Mouse (Mus musculus) v-Abl transformed pro-B cells (cell line): ENCODE measurements around the gene Fam189a2.

Experiments used
- in situ Hi-C, 2 experiments: fragments of 400-800 bp; cut with MboI; formaldehyde crosslinking; loops; one replicate each; pipeline ENCODE4 v1.15.1; 2025; ENCODE audit not compliant: unreplicated experiment in 2 of 2

Fam189a2 gene

DNA sequence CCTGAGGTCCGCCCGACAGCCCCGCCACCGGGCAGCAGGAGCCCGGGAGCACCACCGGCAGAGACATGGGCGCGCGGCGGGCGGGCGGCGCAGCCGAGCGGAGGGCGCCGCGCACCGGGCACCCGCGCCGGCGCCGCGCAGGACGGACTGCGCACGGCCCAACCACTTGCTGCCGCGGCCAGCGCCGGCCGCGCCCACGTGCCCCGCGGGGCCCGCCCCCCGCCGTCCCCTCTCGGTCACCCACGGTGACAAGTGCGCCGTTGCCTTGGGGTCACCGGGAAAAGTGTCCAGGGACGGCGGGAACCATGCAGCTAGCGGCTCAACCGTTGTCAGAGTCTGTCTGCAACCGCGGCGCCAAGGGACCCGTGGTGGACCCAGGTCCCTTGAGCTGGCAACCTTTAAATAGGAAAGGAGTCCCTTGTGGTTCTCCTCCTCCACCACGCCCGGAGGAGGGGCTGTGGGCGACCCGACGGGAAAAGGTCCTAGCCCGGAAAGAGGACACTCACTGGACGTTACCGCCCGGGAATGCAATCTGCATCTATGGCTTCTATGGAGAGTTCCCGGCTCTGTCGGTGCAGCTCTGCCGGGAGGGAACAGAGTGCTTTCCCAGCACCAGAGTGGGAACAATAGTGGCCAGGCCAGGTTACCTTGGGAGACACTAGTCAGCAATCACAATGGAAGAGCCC, at the start of gene Fam189a2:
TSS of gene Fam189a2 (minus strand) at position 149 of the 686 bp plus-strand sequence.
- in situ Hi-C loops: no loop called here

DNA sequence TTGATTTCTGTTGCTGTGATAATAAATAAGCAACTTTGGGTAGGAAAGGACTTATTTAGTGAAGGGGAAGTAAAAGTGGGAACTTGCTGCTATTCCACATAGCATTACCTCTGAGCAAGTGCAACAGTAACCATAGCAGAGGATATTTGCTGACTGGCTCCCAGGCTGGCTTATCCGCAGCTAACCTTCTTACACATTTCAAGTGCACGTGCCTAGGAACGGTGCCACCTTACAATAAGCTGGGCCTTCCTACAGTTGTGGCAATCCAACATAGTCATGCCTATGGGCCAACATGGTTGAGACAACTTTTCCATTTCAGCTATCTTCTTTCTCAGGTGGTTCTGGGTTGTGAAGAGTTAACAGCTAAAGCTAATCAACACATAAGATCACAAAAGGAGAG, 46.8 kb upstream of the Fam189a2 start:
- in situ Hi-C loops: no loop called here

GRCm38 (mm10) chr19:24076536-24076935, 45.7 kb upstream of the Fam189a2 start:
- in situ Hi-C loops: no loop called here

GRCm38 (mm10) chr19:24075927-24076326, 45.1 kb upstream of the Fam189a2 start:
- in situ Hi-C loops: no loop called here

DNA sequence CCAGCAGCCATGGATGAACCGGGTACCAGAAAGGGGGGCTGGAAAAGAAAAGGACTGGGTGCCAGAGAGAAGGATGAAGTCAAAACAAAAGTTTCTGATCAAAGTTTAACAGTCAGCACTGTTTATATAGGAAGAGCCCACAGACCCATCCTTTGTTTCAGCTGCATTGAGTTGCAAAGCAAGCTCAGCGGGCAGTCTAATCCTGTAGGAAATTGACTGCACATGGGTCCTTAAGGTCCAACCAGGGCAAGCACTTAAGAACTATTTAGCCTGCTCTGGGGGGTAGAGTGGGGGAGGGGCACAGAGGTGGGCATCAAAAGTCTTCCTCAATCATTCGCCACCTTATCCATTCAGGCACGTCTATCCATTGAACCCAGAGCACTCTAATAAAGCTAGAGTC, 42.3 kb upstream of the Fam189a2 start:
- in situ Hi-C loops: no loop called here

GRCm38 (mm10) chr19:24064348-24064895, 33.6 kb upstream of the Fam189a2 start:
- in situ Hi-C loops: no loop called here

DNA sequence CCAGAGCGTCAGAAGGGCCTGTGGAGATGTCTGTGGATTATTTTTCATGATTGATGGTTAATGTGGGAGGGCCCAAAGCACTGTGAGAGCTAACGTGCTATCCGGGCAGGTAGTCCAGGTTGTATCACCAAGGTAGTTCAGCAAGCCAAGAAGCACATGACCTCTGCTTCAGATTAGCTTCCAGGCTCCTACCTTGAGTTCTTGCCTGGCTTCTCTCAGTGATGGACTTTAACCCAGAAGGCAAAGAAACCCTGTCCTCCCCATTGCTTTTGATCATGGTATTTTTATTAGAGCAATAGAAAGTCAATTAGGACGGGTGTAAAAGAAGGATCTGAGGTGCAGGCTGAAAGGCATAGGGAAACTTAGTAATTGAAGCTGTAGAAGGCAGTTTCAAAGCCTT, 32.8 kb upstream of the Fam189a2 start:
- in situ Hi-C loops: no loop called here

DNA sequence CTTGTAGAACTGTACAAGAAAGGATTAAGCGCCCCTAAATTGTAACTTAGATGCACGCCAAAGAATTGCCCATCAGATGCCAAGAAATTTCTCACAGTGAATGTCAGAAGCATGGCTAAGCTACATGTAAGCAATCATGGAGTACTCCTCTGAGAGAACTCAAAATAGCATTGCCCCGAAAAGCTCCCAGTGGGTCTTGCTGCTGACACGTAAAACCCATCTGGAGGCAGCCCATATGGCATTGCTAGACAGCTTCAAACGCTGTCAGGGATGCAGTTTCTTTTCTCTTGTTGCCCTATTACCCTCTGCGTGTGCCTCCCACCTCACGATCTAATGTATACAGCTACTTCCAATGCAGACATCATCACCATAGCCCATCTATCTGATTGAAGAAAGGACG, 28.0 kb upstream of the Fam189a2 start:
- in situ Hi-C loops: no loop called here

DNA sequence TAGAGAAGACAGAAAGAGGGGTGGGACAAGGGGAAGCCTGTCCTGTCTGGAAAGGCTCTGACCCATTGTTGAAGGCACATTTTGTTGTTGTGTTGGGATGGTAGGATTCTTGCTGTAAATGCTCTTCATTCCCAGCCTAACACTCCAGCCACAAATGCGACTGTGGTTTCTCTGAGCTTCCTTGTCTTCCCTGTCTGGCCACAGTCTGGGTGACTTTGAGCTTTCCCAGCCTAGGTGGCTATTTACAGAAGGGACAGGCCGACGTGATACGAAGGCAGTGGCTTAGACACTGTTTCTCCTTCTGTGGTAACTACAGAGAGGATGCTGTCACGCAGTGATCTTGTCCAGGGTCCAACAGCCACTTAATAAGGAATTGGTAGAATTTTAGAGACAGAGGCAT, 27.2 kb upstream of the Fam189a2 start:
- in situ Hi-C loops: no loop called here

DNA sequence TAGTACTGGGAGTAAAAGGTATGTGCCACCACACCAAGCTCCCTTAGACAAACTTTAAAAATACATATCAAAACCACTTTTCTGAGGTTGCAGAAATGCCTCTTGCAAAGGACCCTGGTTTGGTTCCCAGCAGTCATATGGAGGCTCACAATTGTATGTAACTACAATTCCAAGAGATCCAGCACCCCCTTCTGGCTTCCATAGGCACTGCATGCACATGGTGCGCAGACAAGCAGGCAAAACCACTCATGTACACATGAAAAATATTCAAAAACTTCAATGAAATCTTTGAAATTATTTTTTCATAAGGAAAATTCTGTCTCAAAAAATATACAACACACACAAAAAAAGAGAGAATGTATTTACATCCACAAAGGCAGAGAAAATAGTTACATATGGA, 26.1 kb upstream of the Fam189a2 start:
- in situ Hi-C loops: no loop called here

DNA sequence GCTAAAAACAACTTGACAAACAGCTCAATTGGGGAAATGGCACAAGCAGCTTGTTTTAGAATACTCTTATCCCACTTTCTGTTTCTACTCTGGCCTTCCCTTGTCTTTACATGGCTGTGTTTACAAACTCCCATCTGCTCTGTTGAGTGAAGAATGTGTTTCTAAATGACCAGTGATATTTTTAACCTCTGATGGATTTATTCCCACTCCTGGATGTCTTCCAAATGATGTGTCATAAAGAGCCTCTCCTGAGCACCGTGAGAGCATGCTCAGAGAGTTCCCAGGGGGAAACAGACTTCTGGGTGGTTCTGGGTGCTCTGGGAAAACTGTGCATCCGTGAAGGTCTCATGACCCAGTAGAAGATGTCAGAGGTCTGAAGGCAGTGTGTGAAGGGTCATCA, 24.1 kb upstream of the Fam189a2 start:
- in situ Hi-C loops: no loop called here

DNA sequence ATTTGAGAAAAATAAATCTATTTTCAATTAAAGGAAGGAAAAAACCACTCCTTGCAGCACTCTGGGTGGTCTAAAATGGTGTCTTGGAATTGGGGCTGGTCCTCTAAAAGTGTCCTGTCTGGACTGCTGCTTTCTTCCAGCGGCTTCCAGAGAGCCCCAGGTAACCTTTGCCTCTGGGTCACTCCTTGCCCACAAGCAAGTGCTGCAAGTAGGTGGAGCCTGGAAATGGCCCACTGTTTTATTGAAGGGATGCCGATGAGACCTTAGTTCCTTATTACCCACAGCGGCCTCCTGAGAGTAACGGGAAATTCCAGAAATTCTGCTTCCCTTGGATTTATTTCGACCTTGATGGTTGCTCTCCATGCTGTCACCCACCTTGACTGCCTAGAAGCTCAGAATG, 23.4 kb upstream of the Fam189a2 start:
- in situ Hi-C loops: no loop called here

GRCm38 (mm10) chr19:24050514-24050913, 19.7 kb upstream of the Fam189a2 start:
- in situ Hi-C loops: no loop called here

GRCm38 (mm10) chr19:24049329-24049728, 18.5 kb upstream of the Fam189a2 start:
- in situ Hi-C loops: no loop called here

DNA sequence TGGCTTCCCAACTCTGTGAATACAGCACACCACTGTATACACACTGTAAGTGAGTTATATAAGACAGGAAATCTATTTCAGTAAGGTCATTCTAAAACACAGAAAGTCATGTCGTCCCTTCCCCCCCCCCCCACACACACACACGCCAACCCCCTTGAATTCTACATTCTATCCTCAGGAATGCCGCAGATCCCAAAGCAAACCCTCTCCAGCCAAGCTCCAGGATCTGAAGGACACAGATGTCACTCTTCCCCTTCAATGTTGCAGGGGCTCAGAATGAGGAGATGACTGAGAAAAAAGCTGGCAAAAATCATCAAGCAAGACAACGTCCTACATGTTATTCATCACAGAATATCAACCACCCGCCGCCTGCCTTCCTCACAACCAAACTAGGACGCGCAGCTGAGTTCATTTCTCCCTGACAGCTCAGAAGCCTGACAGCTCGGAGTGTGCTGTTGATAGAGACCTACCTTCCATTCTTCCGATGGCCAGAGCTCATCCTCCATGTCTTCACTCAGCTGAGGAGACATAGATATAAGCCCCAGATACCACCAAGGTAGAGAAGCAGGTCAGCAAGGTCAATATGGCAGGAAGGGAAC, 15.7 kb upstream of the Fam189a2 start:
- in situ Hi-C loops: no loop called here

DNA sequence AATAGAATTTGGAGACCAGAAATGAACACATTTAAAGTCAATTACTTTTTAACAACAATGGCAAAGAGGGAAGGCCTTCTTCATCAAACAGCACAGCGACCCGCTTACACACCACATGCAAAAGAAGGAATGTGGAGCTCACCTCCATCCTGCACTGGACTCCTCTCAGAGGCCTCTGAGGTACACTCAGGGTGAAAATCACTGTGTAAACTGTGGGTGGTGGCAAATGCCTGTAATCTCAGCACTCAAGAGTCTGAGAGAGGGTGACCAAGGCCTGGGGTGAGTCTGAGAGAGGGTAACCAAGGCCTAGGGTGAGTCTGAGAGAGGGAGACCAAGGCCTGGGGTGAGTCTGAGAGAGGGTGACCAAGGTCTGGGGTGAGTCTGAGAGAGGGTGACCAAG, 11.6 kb upstream of the Fam189a2 start:
- in situ Hi-C loops: no loop called here

- in situ Hi-C loops: no loop called here
Observed at GRCm38 (mm10) chr19:24039061-24039853, 8.4 kb upstream of the Fam189a2 start.

DNA sequence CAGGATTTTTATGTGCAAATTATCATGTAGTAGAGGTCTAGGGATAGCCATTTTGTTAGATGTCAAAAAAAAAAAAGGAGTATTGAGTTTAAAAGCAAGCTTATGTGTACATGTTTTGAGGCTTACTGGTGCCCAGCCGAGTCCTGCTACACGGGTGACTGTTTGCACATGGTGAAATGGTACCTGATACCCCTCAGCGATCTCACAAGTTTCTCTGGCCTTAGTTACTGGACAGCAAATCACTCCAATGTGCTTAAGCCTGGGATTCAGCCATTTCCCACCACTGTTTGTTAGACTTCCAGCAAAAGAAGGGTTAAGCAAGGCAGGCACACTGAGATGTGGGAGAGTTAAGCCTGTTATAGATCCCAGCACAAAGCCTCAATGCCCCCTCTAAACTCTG, 3.5 kb upstream of the Fam189a2 start:
- in situ Hi-C loops: no loop called here

DNA sequence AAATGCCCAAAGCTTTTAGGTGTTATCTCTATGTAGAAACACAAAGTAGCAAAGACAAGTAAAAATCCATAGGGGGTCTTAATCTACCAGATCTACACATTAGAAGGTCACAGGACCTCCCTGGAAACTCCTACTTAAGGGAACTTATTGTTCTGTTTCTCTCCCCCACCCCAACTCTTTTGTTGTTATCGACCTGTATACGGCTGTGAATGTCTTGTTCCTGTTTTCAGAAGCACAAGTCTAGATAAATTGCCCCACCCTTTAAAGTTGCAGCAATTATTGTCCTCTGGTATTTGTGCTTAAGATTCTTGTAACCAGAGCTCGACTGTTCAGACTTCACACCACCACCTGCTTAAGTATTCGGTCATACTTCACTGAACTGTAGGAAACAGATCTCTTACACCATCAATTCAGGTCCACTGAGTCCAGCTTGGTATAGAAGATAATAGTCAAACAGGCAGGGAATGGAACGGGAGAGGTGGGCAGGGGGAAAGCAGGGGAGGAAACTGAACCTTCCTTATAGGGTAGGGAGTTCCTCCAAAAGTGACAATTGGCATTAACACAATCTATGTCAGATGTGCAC, 1.9 kb upstream of the Fam189a2 start:
- in situ Hi-C loops: no loop called here

- in situ Hi-C loops: no loop called here
Observed at GRCm38 (mm10) chr19:24030511-24030870, 328 bp downstream of the Fam189a2 start.
